Mouse (Mus musculus) ES-E14 (cell line): Measurements from ENCODE around the gene Stk38l.

ENCODE experiments used
- CHD2 ChIP-seq: IDR thresholded peaks from 2 replicates; pipeline ENCODE4 v1.6.1; 2014; ENCODE audit warnings: mild to moderate bottlenecking, low read depth, low read length, inconsistent platforms
- HCFC1 ChIP-seq: IDR thresholded peaks from 2 replicates; pipeline ENCODE4 v1.6.1; 2012; ENCODE audit warnings: low read length, inconsistent platforms, borderline replicate concordance; ENCODE audit not compliant: insufficient read depth
- MAFK ChIP-seq: IDR thresholded peaks from 2 replicates; pipeline ENCODE4 v1.6.1; 2014; ENCODE audit warnings: mild to moderate bottlenecking, low read depth, low read length, inconsistent platforms; ENCODE audit not compliant: insufficient read depth
- ZC3H11A ChIP-seq: IDR thresholded peaks from 2 replicates; pipeline ENCODE4 v1.6.1; 2012; ENCODE audit warnings: low read depth, mild to moderate bottlenecking, inconsistent platforms, low read length, borderline replicate concordance
- ZNF384 ChIP-seq: IDR thresholded peaks from 2 replicates; pipeline ENCODE4 v1.6.1; 2012; ENCODE audit warnings: low read depth, low read length, inconsistent platforms

GRCm38 (mm10) chr6:146697767-146698166 is 27.0 kb upstream of the Stk38l start:
- TF ChIP-seq ZNF384 (no peak), HCFC1 (no peak), MAFK (no peak), ZC3H11A (no peak), CHD2 (no peak)
